Mouse (Mus musculus) stomach, embryonic 15.5 days (tissue): ENCODE measurements around the gene Lhfpl5. TPM values are rescaled to one million over a fixed set of nuclear protein-coding genes. Genes with fewer than 3 reads are reported as not detected.

Experiments
- microRNA-seq: library from miRNA; unstranded; fragments of <30 nt; microRNA quantifications from one replicate; pipeline ENCODE4, GENCODE M21; 2016
- polyA plus RNA-seq: library from polyadenylated mRNA; unstranded; fragments of >200 nt; fragmentation: Nextera tagmentation; extraction: Ambion mirVana; gene quantifications from 2 replicates; pipeline ENCODE4 v1.2.1, GENCODE M21; 2015

Gene Lhfpl5
- polyA plus RNA-seq, 1 experiment from 2014 or later: 1.0 TPM

Small RNAs within 50 kb of the gene (microRNA-seq; reads per million reads assigned to microRNA genes)
- not detected for gene Gm25195
- 3.3 reads per million, percentile 13 among the genes with 10 or more reads in this experiment for gene Mir6969

Other genes with a start within 250 kb of the Lhfpl5 start
- gene Rpl10a, start 247.2 kb upstream of the Lhfpl5 start, polyA plus RNA-seq: 490 and 616 TPM in 2 replicates
- 11.5 and 12.0 TPM in 2 replicates for gene Tead3, start 224.8 kb upstream of the Lhfpl5 start, polyA plus RNA-seq
- gene Tulp1, start 210.4 kb upstream of the Lhfpl5 start, polyA plus RNA-seq: 4.2 and 5.0 TPM in 2 replicates
- gene Fkbp5, start 58.1 kb upstream of the Lhfpl5 start, polyA plus RNA-seq: 24.1 and 24.6 TPM in 2 replicates
- not detected in 2 replicates for gene Armc12, start 44.8 kb upstream of the Lhfpl5 start, polyA plus RNA-seq
- gene Clpsl2, start 26.2 kb upstream of the Lhfpl5 start, polyA plus RNA-seq: not detected in 2 replicates
- gene Clps, start 14.9 kb upstream of the Lhfpl5 start, polyA plus RNA-seq: 3,221 and 3,572 TPM in 2 replicates
- gene Srpk1, start 47.1 kb downstream of the Lhfpl5 start, polyA plus RNA-seq: 75.1 and 79.2 TPM in 2 replicates
- gene Slc26a8, start 114.6 kb downstream of the Lhfpl5 start, polyA plus RNA-seq: 0.48 and 0.49 TPM in 2 replicates
- 40.7 and 44.9 TPM in 2 replicates for gene Mapk14, start 115.7 kb downstream of the Lhfpl5 start, polyA plus RNA-seq
- gene AC170998.1, start 150.4 kb downstream of the Lhfpl5 start, polyA plus RNA-seq: 3.4 TPM in 2 replicates
- 95.5 and 115 TPM in 2 replicates for gene Mapk13, start 193.7 kb downstream of the Lhfpl5 start, polyA plus RNA-seq
- 14.5 and 15.1 TPM in 2 replicates for gene Brpf3, start 225.4 kb downstream of the Lhfpl5 start, polyA plus RNA-seq